Mouse (Mus musculus) naive thymus-derived CD4-positive, alpha-beta T cell, adult 2 months (primary cell): ENCODE results near the gene Pcsk5.

Source experiments
- DNase-seq: peaks from one replicate; pipeline ENCODE4 v3.0.0-alpha.2; 2011; ENCODE audit warnings: low read depth

Gene Pcsk5

GRCm38 (mm10) chr19:17741465-17741864 is 96.0 kb downstream of the Pcsk5 start:
- no peak for DNase-seq

GRCm38 (mm10) chr19:17732676-17733277 is 104.7 kb downstream of the Pcsk5 start:
- no peak for DNase-seq

GRCm38 (mm10) chr19:17717066-17717465 is 120.4 kb downstream of the Pcsk5 start:
- DNase-seq = no peak

- no peak for DNase-seq
Observed at GRCm38 (mm10) chr19:17715281-17715955, 122.0 kb downstream of the Pcsk5 start.

- no peak for DNase-seq
Observed at GRCm38 (mm10) chr19:17691626-17692025, 145.8 kb downstream of the Pcsk5 start.

GRCm38 (mm10) chr19:17678371-17678770 is 159.1 kb downstream of the Pcsk5 start:
- no peak for DNase-seq

- DNase-seq = no peak
Observed at GRCm38 (mm10) chr19:17662676-17663075, 174.8 kb downstream of the Pcsk5 start.

GRCm38 (mm10) chr19:17662271-17662670 is 175.2 kb downstream of the Pcsk5 start:
- no peak for DNase-seq

GRCm38 (mm10) chr19:17659321-17659720 is 178.1 kb downstream of the Pcsk5 start:
- DNase-seq = no peak

- DNase-seq = no peak
Observed at GRCm38 (mm10) chr19:17650831-17651502, 186.5 kb downstream of the Pcsk5 start.

GRCm38 (mm10) chr19:17649967-17650366 is 187.5 kb downstream of the Pcsk5 start:
- DNase-seq = no peak

- no peak for DNase-seq
Observed at GRCm38 (mm10) chr19:17643128-17643797, 194.2 kb downstream of the Pcsk5 start.

GRCm38 (mm10) chr19:17635984-17636383 is 201.4 kb downstream of the Pcsk5 start:
- no peak for DNase-seq

- no peak for DNase-seq
Observed at GRCm38 (mm10) chr19:17615646-17616045, 221.8 kb downstream of the Pcsk5 start.

GRCm38 (mm10) chr19:17606510-17606909 is 230.9 kb downstream of the Pcsk5 start:
- no peak for DNase-seq

- no peak for DNase-seq
Observed at GRCm38 (mm10) chr19:17606093-17606492, 231.3 kb downstream of the Pcsk5 start.

GRCm38 (mm10) chr19:17603322-17603721 is 234.1 kb downstream of the Pcsk5 start:
- DNase-seq = no peak

- DNase-seq = no peak
Observed at GRCm38 (mm10) chr19:17600347-17600746, 237.1 kb downstream of the Pcsk5 start.

GRCm38 (mm10) chr19:17592790-17593189 is 244.6 kb downstream of the Pcsk5 start:
- no peak for DNase-seq

- DNase-seq = no peak
Observed at GRCm38 (mm10) chr19:17591335-17591734, 246.1 kb downstream of the Pcsk5 start.

- no peak for DNase-seq
Observed at GRCm38 (mm10) chr19:17590314-17590713, 247.1 kb downstream of the Pcsk5 start.

GRCm38 (mm10) chr19:17577412-17577811 is 260.0 kb downstream of the Pcsk5 start:
- DNase-seq = no peak

GRCm38 (mm10) chr19:17574564-17574963 is 262.9 kb downstream of the Pcsk5 start:
- no peak for DNase-seq
